Mouse (Mus musculus): ENCODE data around the gene Ncam2.

DNA sequence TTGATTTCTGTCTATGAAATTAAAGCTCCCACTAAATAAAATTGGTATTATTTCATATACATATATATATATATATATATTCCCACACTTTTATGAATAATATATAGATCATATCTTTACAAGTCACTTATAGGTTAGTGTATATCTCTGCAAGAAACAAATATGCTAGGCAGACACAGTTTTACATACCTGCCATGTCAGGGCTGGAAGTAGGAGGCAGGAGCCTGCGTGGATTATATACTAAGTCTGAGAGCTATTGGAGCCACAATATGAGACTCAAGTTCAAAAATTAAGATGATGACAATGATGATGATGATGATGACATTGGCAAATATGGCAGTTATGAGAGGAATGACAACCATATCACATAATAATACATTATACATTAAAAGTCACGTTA, 85.4 kb downstream of the Ncam2 start:
- TF ChIP-seq CTCF (IDR thresholded peaks at IDR 0.05; ENCODE audit: low read depth) (no peak), EP300 (IDR thresholded peaks at IDR 0.05; ENCODE audit: low read depth) (no peak)
